In genomic region chr10:63156919-63157318, GRCm38 (mm10) we compare ENCODE assay signal across 9 mouse cellular contexts. TPM values are rescaled to one million over a fixed set of nuclear protein-coding genes. Genes with fewer than 3 reads are reported as not detected.
DNase-seq lines count a peak whose midpoint lies in the region; ATAC-seq and TF ChIP-seq lines count a peak whose summit lies in the region.
"Had no signal": no experiment of that assay in that cellular context is flagged by ENCODE, and none has a peak within 500 bp of the region (broad histone marks: within the 10 kb centered on the region; RNA-seq: fewer than 3 reads in every experiment).

No protein-coding gene starts in this region.

- no peak overlapping the region for H3K4me2 ChIP-seq in heart, embryonic 12.5 days
- H3K4me2 ChIP-seq in forebrain, embryonic 15.5 days (replicated peaks) = no peak overlapping the region
- H3K4me2 ChIP-seq in forebrain, postnatal 0 days (ENCODE audit: low read depth) = no peak overlapping the region
- H3K4me2 ChIP-seq: neural tube, embryonic 12.5 days had no signal

- 38% methylated on average over 4 of the region's 4 CpGs for whole genome bisulfite sequencing in heart, embryonic 12.5 days
- WGBS in forebrain, embryonic 15.5 days = 74% methylated on average over 4 of the region's 4 CpGs
- WGBS in forebrain, postnatal 0 days = 50% methylated on average over 4 of the region's 4 CpGs

- no peaks in the 10 kb centered on the region for H3K27me3 ChIP-seq in heart, embryonic 12.5 days (replicated peaks)
- no peaks in the 10 kb centered on the region for H3K27me3 ChIP-seq in forebrain, embryonic 15.5 days
- no peaks in the 10 kb centered on the region for H3K27me3 ChIP-seq in forebrain, postnatal 0 days (ENCODE audit: insufficient read depth, low read length)
- H3K27me3 ChIP-seq: neural tube, embryonic 12.5 days had no signal

- peak; percentile 84 to 92 for DNase-seq in adrenal gland, adult (ENCODE audit: inconsistent age in 2 of 2, low spot score in 1 of 2)
- DNase-seq in adrenal gland, postnatal 4 days (ENCODE audit: low spot score in 2 of 2) = no peak
- DNase-seq in layer of hippocampus, postnatal 36 days = peak; percentile 58 to 72
- peak; percentile 88 to 93 for DNase-seq in right cerebral cortex, postnatal 10 days (ENCODE audit: low spot score in 2 of 2)
- no peak for DNase-seq in adipocyte (ENCODE audit: low spot score)
- DNase-seq in forebrain, postnatal 0 days = no peak

- no peak overlapping the region for H3K4me3 ChIP-seq in heart, embryonic 12.5 days
- H3K4me3 ChIP-seq in forebrain, embryonic 15.5 days = no peak overlapping the region
- H3K4me3 ChIP-seq in forebrain, postnatal 0 days (ENCODE audit: low read depth, low read length) = no peak overlapping the region
- H3K4me3 ChIP-seq: neural tube, embryonic 12.5 days had no signal

- peaks cover 30% of the 10 kb centered on the region for H3K4me1 ChIP-seq in heart, embryonic 12.5 days (replicated peaks)
- H3K4me1 ChIP-seq in forebrain, embryonic 15.5 days = no peaks in the 10 kb centered on the region
- H3K4me1 ChIP-seq in forebrain, postnatal 0 days (ENCODE audit: insufficient read depth) = no peaks in the 10 kb centered on the region
- H3K4me1 ChIP-seq: neural tube, embryonic 12.5 days had no signal

- no peak for ATAC-seq in heart, embryonic 12.5 days (ENCODE audit: insufficient number of reproducible peaks, low FRiP score)
- no peak for ATAC-seq in forebrain, embryonic 15.5 days (replicated peaks)
- no peak for ATAC-seq in forebrain, postnatal 0 days

- H3K36me3 ChIP-seq in heart, embryonic 12.5 days = no peaks in the 10 kb centered on the region
- H3K36me3 ChIP-seq in forebrain, embryonic 15.5 days = no peaks in the 10 kb centered on the region
- H3K36me3 ChIP-seq in forebrain, postnatal 0 days (ENCODE audit: insufficient read depth) = no peaks in the 10 kb centered on the region
- H3K36me3 ChIP-seq: neural tube, embryonic 12.5 days had no signal

- TF ChIP-seq CTCF in forebrain, postnatal 0 days (IDR thresholded peaks at IDR 0.05; ENCODE audit: low read depth) = no peak

- H3K9me3 ChIP-seq in heart, embryonic 12.5 days (replicated peaks) = no peaks in the 10 kb centered on the region
- no peaks in the 10 kb centered on the region for H3K9me3 ChIP-seq in forebrain, embryonic 15.5 days
- no peaks in the 10 kb centered on the region for H3K9me3 ChIP-seq in forebrain, postnatal 0 days (ENCODE audit: low read length)
- H3K9me3 ChIP-seq: neural tube, embryonic 12.5 days had no signal

- peak overlapping the region; percentile 73 for H3K27ac ChIP-seq in heart, embryonic 12.5 days (ENCODE audit: poor library complexity, severe bottlenecking)
- no peak overlapping the region for H3K27ac ChIP-seq in forebrain, embryonic 15.5 days (replicated peaks)
- no peak overlapping the region for H3K27ac ChIP-seq in forebrain, postnatal 0 days (ENCODE audit: low read depth, low read length)
- H3K27ac ChIP-seq: neural tube, embryonic 12.5 days had no signal

- no peak overlapping the region for H3K9ac ChIP-seq in heart, embryonic 12.5 days
- H3K9ac ChIP-seq in forebrain, embryonic 15.5 days (replicated peaks) = no peak overlapping the region
- no peak overlapping the region for H3K9ac ChIP-seq in forebrain, postnatal 0 days
- H3K9ac ChIP-seq: neural tube, embryonic 12.5 days had no signal

RNA-seq across cellular contexts. Expression of gene Mypn, which starts 46.8 kb away (rescaled TPM):
- 1 to 10 TPM; 1.9 to 5.7 TPM for total RNA-seq in adrenal gland, postnatal 4 days (2021)
- 6.3 and 7.2 TPM in 2 replicates for polyA plus RNA-seq in heart, embryonic 12.5 days (2016; fragmentation: Nextera tagmentation; extraction: Ambion mirVana)
- total RNA-seq in layer of hippocampus, postnatal 36 days (2021) = 1 to 10 TPM; 1.4 to 2.1 TPM
- polyA plus RNA-seq in forebrain, embryonic 15.5 days (2015; fragmentation: Nextera tagmentation; extraction: Ambion mirVana) = 0.15 and 0.17 TPM in 2 replicates
- 0.62 and 1.2 TPM in 2 replicates for total RNA-seq in forebrain, postnatal 0 days (2014; rRNA removed)
- polyA plus RNA-seq in forebrain, postnatal 0 days (2015; fragmentation: Nextera tagmentation; extraction: Ambion mirVana) = 0.36 and 0.67 TPM in 2 replicates

RNA-seq across cellular contexts. Expression of gene Atoh7, which starts 57.5 kb away (rescaled TPM):
- total RNA-seq in adrenal gland, postnatal 4 days (2021) = not detected
- not detected in 2 replicates for polyA plus RNA-seq in heart, embryonic 12.5 days (2016; fragmentation: Nextera tagmentation; extraction: Ambion mirVana)
- 1 to 10 TPM; 1.6 to 2.5 TPM for total RNA-seq in layer of hippocampus, postnatal 36 days (2021)
- polyA plus RNA-seq in forebrain, embryonic 15.5 days (2015; fragmentation: Nextera tagmentation; extraction: Ambion mirVana) = 0.51 and 0.81 TPM in 2 replicates
- total RNA-seq in forebrain, postnatal 0 days (2014; rRNA removed) = 0.15 and 0.71 TPM in 2 replicates
- 3.3 and 4.8 TPM in 2 replicates for polyA plus RNA-seq in forebrain, postnatal 0 days (2015; fragmentation: Nextera tagmentation; extraction: Ambion mirVana)

Comparison
In these comparisons a context has a peak if more than half of its experiments do, and no peak if none do; other contexts are left out.
1. DNase-seq: peak in adrenal gland, adult (2 of 2), layer of hippocampus, postnatal 36 days (2 of 2) and right cerebral cortex, postnatal 10 days (2 of 2); none in adrenal gland, postnatal 4 days (0 of 2), adipocyte (single experiment) and forebrain, postnatal 0 days (single experiment).